Mouse (Mus musculus): ENCODE results near the gene Pdzd2. TPM values are rescaled to one million over a fixed set of nuclear protein-coding genes. Genes with fewer than 3 reads are reported as not detected.

Gene Pdzd2
- polyA plus RNA-seq, 1 experiment = 1.1 TPM

DNA sequence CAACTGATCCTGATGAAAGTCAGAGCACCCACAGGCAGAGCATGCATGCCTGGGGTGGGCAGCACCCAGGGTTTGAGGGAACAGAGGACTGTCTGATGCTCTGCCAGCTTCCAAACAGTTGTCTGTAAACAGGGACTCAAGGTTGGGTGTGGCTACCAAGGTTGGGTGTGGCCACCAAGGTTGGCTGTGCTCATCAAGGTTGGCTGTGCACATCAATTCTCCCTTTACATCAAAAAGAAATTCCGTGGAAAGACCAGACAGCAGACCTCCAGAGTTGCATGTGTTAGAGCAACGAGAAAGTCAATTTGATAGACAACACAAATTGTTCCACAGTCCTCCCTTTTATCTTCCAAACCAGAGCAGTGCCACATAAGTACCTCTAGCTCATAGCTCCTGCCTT is 26.5 kb downstream of the Pdzd2 start:
- Histone ChIP-seq H3K36me3 (replicated peaks; ENCODE audit: low read length) (peaks cover 34% of the 10 kb centered on the region), H3K4me3 (replicated peaks) (no peak overlapping the region), H3K27me3 (replicated peaks) (peaks cover 18% of the 10 kb centered on the region), H3K4me1 (peaks cover 32% of the 10 kb centered on the region), H3K9me3 (peaks cover 17% of the 10 kb centered on the region)
- TF ChIP-seq GATA1 (IDR thresholded peaks at IDR 0.05; ENCODE audit: borderline replicate concordance, low read length) = no peak
- TF ChIP-seq FLI1 (IDR thresholded peaks at IDR 0.05; ENCODE audit: low read length) = no peak

GRCm38 (mm10) chr15:12710036-12710435 is 29.7 kb downstream of the Pdzd2 start:
- Histone ChIP-seq H3K4me3 (replicated peaks) (no peak overlapping the region), H3K9me3 (peaks cover 17% of the 10 kb centered on the region), H3K4me1 (peaks cover 61% of the 10 kb centered on the region), H3K36me3 (replicated peaks; ENCODE audit: low read length) (peaks cover 30% of the 10 kb centered on the region), H3K27me3 (replicated peaks) (peaks cover 4% of the 10 kb centered on the region)
- TF ChIP-seq GATA1 (IDR thresholded peaks at IDR 0.05; ENCODE audit: borderline replicate concordance, low read length) (no peak), FLI1 (IDR thresholded peaks at IDR 0.05; ENCODE audit: low read length) (no peak)

DNA sequence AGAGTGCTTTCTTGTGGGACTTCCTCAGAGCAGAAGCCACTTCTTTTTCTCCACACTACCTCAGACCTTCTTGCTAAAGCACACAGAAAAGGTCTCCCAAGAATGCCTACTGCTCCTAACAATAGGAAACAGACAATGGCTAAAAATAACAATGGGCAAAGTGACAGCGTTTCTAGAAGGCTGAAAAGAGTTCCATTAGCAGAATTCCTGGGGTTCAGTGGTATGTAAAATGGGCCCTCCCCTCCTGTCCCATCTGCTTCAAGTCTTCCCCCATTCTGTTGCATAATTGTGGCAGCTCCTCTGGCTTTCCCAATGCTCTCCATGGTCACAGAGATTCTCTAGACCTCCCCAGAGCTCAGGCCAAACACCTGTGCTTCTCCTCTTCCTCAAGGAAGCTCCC is 31.4 kb downstream of the Pdzd2 start:
- Histone ChIP-seq H3K4me1 (peaks cover 78% of the 10 kb centered on the region), H3K4me3 (replicated peaks) (no peak overlapping the region), H3K27me3 (replicated peaks) (no peaks in the 10 kb centered on the region), H3K9me3 (peaks cover 14% of the 10 kb centered on the region), H3K36me3 (replicated peaks; ENCODE audit: low read length) (peaks cover 34% of the 10 kb centered on the region)
- TF ChIP-seq GATA1 (IDR thresholded peaks at IDR 0.05; ENCODE audit: borderline replicate concordance, low read length) = no peak
- no peak for TF ChIP-seq FLI1 (IDR thresholded peaks at IDR 0.05; ENCODE audit: low read length)

DNA sequence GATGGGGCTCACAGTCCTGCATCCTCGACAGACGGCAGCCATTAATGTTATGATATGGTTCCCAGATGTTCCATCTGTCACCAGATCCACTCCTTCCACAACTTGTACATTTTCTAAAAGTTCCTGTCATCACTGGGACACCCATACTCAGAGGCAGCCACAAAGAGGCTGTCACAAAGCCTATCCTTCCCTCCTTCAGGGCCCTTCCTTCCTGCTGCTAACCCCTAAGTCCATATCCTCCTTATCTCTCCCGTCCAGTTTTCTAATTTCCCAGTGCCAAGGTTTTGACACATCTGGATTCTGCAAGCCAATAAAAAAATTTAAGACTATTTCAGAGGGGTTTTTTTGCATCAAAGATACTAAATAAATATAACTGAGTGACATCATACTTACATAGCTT is 32.8 kb downstream of the Pdzd2 start:
- H3K36me3 ChIP-seq (replicated peaks; ENCODE audit: low read length) = peaks cover 30% of the 10 kb centered on the region
- H3K9me3 ChIP-seq = peaks cover 14% of the 10 kb centered on the region
- TF ChIP-seq GATA1 (IDR thresholded peaks at IDR 0.05; ENCODE audit: borderline replicate concordance, low read length) = peak; percentile 72; the same call in 1 of the 3 replicates
- no peak for TF ChIP-seq FLI1 (IDR thresholded peaks at IDR 0.05; ENCODE audit: low read length)
- H3K4me3 ChIP-seq (replicated peaks) = peak overlapping the region; percentile 56
- H3K4me1 ChIP-seq = peaks cover 83% of the 10 kb centered on the region
- no peaks in the 10 kb centered on the region for H3K27me3 ChIP-seq (replicated peaks)

DNA sequence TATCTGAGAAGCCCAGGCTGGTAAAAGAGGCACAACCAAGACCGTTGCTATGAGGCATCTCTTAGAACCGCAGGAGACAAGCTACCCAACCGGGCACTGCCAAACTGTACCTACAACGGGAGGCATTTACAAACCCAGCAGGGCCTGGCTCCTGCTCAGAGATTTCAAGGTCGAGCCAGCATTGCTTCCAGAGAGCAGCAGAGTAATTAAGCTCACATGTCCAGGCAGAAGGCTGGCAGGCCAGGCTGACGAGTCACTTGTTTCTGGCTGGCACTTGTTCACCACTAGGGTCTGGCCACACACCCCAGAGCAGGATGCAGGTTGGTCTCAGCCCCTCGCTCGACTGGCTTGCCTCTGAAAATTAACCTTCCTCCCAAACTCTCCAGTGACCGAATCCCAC is 39.4 kb downstream of the Pdzd2 start:
- Histone ChIP-seq H3K36me3 (replicated peaks; ENCODE audit: low read length) (peaks cover 13% of the 10 kb centered on the region), H3K9me3 (no peaks in the 10 kb centered on the region; the same call in 1 of the 2 replicates), H3K27me3 (replicated peaks) (no peaks in the 10 kb centered on the region), H3K4me3 (replicated peaks) (no peak overlapping the region), H3K4me1 (peaks cover 45% of the 10 kb centered on the region)
- TF ChIP-seq GATA1 (IDR thresholded peaks at IDR 0.05; ENCODE audit: borderline replicate concordance, low read length) = no peak
- no peak for TF ChIP-seq FLI1 (IDR thresholded peaks at IDR 0.05; ENCODE audit: low read length)

DNA sequence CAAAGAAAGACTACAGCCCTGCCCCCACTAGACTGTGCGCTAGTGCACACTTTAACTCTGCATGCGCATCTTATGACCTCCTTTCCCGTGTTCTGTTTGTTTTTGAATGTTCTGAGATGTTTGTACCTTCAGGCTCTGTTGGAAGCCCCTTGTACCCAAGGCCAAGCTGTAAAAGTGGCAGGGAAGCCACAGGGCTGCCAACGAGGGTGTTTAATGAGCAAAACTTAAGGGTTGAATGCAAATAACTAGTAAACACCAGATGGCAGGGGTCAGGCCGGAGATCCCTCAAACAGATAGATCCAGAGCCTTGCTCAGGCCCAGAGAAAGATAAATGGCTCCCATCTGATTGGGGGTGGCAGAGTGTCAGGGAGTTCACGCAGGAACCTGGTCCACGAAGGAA is 42.0 kb downstream of the Pdzd2 start:
- no peaks in the 10 kb centered on the region for H3K27me3 ChIP-seq (replicated peaks)
- no peak overlapping the region for H3K4me3 ChIP-seq (replicated peaks)
- H3K36me3 ChIP-seq (replicated peaks; ENCODE audit: low read length) = peaks cover 8% of the 10 kb centered on the region
- TF ChIP-seq GATA1 (IDR thresholded peaks at IDR 0.05; ENCODE audit: borderline replicate concordance, low read length) (no peak), FLI1 (IDR thresholded peaks at IDR 0.05; ENCODE audit: low read length) (no peak)
- H3K4me1 ChIP-seq = peaks cover 22% of the 10 kb centered on the region
- peaks cover 5% of the 10 kb centered on the region; the same call in 1 of the 2 replicates for H3K9me3 ChIP-seq

DNA sequence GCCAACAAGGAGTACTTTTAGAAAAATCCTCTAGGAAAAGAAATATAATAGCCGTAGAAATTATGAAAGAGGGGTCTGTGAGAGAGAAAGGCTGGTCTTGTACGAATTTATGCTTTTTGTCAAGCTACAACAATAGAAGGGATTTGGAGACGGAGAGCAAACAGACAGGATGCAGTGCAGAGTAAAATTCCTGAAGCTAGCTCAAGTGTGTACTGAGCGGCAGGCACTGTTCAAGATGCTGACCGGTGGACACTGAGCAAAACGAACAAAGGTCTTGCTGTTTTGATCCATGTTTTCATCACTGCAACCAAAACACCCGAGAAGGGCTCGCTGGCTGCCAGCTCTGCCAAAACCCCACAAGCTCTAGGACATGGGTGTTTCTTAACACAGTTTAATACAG is 42.8 kb downstream of the Pdzd2 start:
- H3K4me3 ChIP-seq (replicated peaks) = no peak overlapping the region
- H3K27me3 ChIP-seq (replicated peaks) = no peaks in the 10 kb centered on the region
- TF ChIP-seq FLI1 (IDR thresholded peaks at IDR 0.05; ENCODE audit: low read length) (no peak), GATA1 (IDR thresholded peaks at IDR 0.05; ENCODE audit: borderline replicate concordance, low read length) (no peak)
- peaks cover 8% of the 10 kb centered on the region for H3K36me3 ChIP-seq (replicated peaks; ENCODE audit: low read length)
- H3K9me3 ChIP-seq = peaks cover 5% of the 10 kb centered on the region; the same call in 1 of the 2 replicates
- H3K4me1 ChIP-seq = peaks cover 16% of the 10 kb centered on the region

- Histone ChIP-seq H3K9me3 (peaks cover 21% of the 10 kb centered on the region), H3K4me3 (replicated peaks) (no peak overlapping the region), H3K27me3 (replicated peaks) (peaks cover 4% of the 10 kb centered on the region), H3K36me3 (replicated peaks; ENCODE audit: low read length) (peaks cover 15% of the 10 kb centered on the region), H3K4me1 (peaks cover 24% of the 10 kb centered on the region)
- TF ChIP-seq FLI1 (IDR thresholded peaks at IDR 0.05; ENCODE audit: low read length) = no peak
- TF ChIP-seq GATA1 (IDR thresholded peaks at IDR 0.05; ENCODE audit: borderline replicate concordance, low read length) = no peak
These were observed 49.9 kb downstream of the Pdzd2 start for GRCm38 (mm10) chr15:12689716-12690381.

DNA sequence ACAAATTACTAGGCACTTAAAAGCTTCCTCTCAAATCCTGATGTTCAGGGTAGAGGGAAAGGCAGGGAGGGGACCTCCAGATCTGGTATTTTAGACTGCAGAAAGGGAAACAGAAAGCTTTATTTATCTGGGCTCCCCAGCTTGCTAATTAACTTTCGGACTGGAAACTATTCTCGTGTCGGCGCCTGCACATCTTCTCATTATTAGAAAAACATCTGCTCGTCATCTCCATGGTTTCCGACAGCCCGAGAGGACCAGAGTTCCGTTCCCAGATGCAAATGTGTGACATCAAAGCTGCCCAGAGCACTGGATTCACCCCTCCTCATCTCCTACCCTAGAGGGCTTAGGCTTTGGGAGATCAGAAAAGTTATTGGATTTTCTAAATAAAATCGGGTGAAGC is 57.2 kb downstream of the Pdzd2 start:
- H3K4me1 ChIP-seq = peaks cover 49% of the 10 kb centered on the region
- peaks cover 5% of the 10 kb centered on the region for H3K27me3 ChIP-seq (replicated peaks)
- H3K9me3 ChIP-seq = peaks cover 17% of the 10 kb centered on the region
- no peak overlapping the region for H3K4me3 ChIP-seq (replicated peaks)
- H3K36me3 ChIP-seq (replicated peaks; ENCODE audit: low read length) = peaks cover 16% of the 10 kb centered on the region
- TF ChIP-seq GATA1 (IDR thresholded peaks at IDR 0.05; ENCODE audit: borderline replicate concordance, low read length) = no peak
- TF ChIP-seq FLI1 (IDR thresholded peaks at IDR 0.05; ENCODE audit: low read length) = no peak

DNA sequence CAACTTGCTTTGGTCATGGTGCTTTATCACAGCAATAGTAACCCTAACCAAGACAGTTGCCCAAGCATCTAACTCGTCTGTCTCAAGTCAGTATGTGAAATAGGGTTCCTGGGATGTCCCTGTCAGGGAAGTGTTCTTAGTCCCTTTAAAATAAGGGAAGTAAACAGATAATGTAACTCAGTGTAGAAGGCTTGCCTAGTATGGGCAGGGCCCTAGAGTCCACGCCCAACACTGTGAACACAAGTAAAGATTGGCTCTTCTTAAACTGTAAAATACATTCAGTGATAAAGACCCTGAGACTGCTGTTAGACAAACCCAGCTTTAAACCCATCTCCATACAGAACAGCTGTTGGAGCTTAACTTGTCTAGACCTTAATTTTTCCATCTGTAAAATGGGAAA is 57.8 kb downstream of the Pdzd2 start:
- peaks cover 45% of the 10 kb centered on the region for H3K4me1 ChIP-seq
- peaks cover 21% of the 10 kb centered on the region for H3K36me3 ChIP-seq (replicated peaks; ENCODE audit: low read length)
- H3K4me3 ChIP-seq (replicated peaks) = no peak overlapping the region
- H3K27me3 ChIP-seq (replicated peaks) = peaks cover 5% of the 10 kb centered on the region
- TF ChIP-seq FLI1 (IDR thresholded peaks at IDR 0.05; ENCODE audit: low read length) = no peak
- TF ChIP-seq GATA1 (IDR thresholded peaks at IDR 0.05; ENCODE audit: borderline replicate concordance, low read length) = no peak
- peaks cover 17% of the 10 kb centered on the region for H3K9me3 ChIP-seq

Measured in megakaryocyte, embryonic 14.5 days (primary cell).